Mouse (Mus musculus) right cerebral cortex, adult 18-20 months (tissue): Measurements from ENCODE around the gene Hoxd10.

Source experiments
- DNase-seq: peaks from one replicate; pipeline ENCODE4 v3.0.0; 2022; ENCODE audit warnings: mixed read lengths

Hoxd10 gene

GRCm38 (mm10) chr2:74667191-74667841 is 24.4 kb upstream of the Hoxd10 start:
- no peak for DNase-seq

GRCm38 (mm10) chr2:74667842-74668357 is 23.8 kb upstream of the Hoxd10 start, which contains the start of gene Hoxd13:
Gene Hoxd13, plus strand, starts transcription at chr2:74668310.
- DNase-seq, result no peak

DNA sequence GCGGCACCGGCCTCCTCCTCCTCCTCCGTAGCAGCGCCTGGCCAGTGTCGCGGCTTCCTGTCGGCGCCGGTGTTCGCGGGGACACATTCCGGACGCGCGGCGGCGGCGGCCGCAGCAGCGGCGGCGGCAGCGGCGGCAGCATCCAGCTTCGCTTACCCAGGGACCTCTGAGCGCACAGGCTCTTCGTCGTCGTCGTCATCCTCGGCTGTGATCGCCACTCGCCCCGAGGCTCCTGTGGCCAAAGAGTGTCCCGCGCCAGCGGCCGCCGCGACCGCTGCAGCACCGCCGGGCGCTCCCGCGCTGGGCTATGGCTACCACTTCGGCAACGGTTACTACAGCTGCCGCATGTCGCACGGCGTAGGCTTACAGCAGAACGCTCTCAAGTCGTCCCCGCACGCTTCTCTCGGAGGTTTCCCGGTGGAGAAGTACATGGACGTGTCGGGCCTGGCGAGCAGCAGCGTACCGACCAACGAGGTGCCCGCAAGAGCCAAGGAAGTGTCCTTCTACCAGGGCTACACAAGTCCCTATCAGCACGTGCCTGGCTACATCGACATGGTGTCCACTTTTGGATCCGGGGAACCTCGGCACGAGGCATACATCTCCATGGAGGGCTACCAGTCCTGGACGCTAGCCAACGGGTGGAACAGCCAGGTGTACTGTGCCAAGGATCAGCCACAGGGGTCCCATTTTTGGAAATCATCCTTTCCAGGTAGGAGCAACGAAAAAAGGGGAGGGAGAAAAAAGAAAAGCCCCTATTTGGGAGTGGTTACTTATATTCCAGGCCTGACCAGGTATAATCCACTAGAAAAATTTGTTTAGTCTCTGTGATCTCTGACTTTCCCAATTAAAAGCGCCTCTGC is 23.1 kb upstream of the Hoxd10 start:
- DNase-seq, result no peak

- no peak for DNase-seq
These were observed 22.5 kb upstream of the Hoxd10 start for GRCm38 (mm10) chr2:74669230-74669578.

DNA sequence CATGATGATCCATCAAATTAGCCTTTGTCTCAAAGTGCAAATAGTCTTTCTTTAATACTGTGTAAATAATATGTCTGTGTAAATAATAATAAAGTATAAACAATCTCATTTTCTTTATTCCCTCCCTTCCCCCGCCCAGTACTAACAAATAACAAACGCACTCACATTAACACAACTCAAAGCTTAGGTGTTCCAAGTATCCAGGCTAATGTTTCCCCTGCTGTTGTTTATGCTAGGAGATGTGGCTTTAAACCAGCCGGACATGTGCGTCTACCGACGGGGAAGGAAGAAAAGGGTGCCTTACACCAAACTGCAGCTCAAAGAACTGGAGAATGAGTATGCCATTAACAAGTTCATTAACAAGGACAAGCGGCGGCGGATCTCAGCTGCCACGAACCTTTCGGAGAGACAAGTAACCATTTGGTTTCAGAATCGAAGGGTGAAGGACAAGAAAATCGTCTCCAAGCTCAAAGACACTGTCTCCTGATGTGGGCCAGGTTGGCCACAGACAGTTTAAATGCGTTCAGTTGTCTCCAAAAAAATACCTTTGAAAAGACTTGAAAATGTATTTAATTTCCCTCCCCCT is 22.0 kb upstream of the Hoxd10 start:
- no peak for DNase-seq

DNA sequence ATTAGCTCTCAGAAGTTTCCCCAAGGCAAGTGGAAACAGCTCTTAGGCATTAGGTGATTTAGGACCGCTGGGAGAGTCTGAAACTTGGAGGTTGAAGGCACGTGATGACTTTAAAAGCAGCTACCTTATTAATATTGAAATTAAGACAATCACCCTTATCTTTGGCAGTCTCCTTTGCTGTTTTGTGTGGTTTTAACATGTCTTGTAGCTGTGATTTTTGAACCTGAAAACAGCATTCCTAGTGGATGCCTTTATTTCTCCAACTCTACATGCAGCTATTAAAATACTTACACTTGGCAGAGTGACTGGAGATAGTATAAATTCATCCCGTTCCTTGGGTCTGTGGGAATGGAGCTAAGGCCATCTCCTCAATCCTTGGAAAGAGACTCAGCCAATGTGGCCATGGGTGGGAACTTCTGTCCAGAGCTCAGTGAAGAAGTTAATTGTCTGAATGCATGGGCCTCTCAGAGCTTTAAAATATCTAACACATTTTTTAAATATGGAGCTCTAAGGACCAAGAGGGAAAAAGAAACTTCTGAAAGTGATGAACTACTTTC is 21.0 kb upstream of the Hoxd10 start:
- no peak for DNase-seq

DNA sequence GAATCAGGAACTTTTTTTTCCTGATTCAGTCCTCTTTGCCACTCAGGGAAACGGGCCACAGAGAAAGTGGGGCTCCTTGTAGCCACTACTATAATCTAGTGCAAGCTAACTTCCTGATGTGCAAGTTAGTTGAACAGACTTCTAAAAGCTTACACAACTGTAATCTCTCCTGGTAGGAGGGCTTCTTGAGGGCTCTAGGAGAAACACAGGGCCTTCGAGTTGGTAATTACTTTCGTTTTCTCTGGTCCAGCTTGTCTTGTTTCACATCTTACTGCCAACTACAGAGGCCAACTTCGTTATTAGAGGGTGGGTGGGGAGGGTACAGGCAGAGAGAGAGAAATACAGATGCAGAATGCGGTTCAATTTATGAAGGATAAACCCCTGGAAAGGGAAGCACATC is 19.9 kb upstream of the Hoxd10 start:
- DNase-seq, result no peak

DNA sequence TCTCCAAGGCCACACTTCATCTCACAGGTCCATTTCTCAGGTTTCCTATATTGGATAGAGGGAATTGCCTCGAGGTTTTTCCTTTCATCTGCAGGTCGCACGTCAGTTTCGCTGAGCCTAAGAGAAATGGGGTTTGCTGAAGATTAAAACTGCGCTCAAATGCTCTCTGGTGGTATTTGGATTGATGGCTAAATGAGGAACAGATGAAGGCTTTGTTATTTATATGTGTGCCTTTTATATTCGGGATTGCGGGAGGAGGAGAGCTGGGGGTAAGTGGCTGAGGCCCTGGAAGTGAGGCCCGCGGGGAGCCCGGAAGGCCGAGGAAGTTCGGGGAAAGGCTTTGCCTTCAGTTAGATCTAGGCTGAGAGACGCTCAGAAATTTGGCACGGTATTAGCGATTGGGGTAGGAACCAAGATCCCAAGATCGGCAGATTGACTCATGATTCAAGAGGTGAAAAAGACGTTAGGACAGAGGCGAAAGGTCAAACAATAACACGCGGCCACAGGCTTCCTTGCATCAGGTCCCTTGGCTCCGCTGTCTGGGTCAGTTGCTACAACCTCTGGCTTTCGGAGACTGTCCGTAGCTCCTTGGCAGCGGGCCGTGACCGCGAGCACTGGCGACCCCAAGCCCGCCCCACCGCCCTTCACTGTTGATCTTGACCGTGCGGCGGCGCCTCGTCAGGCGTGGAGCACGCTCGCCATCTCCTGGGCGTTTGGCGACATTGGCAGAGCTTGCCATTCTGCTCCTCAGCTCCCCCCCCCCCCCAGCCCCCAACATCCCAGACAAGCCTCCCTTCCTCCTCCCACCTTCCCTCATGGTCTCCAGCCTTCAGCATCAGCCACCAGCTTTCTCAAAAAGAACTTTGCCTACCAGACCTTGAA is 19.0 kb upstream of the Hoxd10 start:
- DNase-seq, result no peak

- no peak for DNase-seq
These were observed 17.8 kb upstream of the Hoxd10 start for GRCm38 (mm10) chr2:74673835-74674425.

GRCm38 (mm10) chr2:74674881-74675665 is 16.7 kb upstream of the Hoxd10 start, which contains the start of gene Hoxd12:
Gene Hoxd12, plus strand, starts transcription at chr2:74675013.
- DNase-seq, result no peak

- DNase-seq, result no peak
These were observed 15.9 kb upstream of the Hoxd10 start for GRCm38 (mm10) chr2:74675666-74676282.

- DNase-seq, result no peak
These were observed 15.2 kb upstream of the Hoxd10 start for GRCm38 (mm10) chr2:74676376-74677052.

GRCm38 (mm10) chr2:74677106-74677505 is 14.6 kb upstream of the Hoxd10 start:
- DNase-seq, result no peak

DNA sequence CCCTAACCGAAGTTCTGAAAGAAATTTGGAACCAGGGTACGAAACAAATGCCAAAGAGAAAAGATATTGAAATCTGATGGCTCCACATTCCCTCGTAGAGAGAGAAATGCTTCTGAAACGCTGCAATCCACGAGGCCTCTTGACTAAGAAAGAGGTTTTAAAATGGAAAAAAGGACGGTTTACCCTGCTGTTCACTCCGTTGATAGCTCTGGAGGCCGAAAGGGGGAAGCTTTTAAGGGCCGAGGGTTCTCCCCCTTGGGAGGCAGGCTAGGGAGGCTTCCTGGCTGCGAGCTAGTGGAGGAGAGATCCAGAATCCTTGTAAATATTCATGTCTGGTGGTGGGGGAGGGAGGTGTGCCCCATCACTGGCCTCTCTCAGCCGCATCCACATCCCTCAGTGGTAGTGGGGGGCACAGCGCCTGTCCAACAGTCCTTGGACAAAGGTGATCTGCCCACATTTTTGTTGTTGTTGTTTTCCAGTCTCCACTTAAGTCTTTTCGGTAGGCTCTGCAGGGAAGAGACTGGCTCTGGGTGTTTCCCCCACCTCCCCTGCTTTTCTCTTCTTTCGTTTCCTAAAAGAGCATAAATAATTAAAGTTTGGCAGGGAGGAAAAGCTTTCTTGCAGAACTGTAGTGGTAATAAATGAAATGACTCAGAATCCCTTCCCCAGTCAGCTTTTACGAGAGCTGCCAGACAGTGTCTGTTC is 12.7 kb upstream of the Hoxd10 start, which contains the start of gene Hoxd11:
Gene Hoxd11, plus strand, starts transcription at position 667 of the 705 bp plus-strand sequence.
- DNase-seq, result no peak

DNA sequence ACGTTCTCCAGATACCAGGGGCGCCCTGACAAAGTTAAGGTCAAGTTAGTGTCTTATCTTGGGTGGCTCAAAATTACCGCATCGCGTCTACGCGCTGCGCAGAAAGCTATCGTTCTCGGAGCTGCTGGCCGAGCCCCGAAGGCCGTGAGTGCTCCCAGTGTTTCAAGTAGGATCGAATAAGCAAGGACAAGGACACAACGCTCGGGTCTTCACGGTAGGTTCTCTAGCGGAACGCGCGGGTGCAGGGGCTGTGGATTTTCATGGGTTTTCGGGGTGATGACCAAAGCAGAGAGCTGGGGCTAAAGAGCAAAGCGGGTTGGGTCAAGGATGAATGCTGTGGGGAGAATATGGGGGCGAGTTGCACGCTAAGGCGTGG is 12.1 kb upstream of the Hoxd10 start:
- DNase-seq, result no peak

- no peak for DNase-seq
These were observed 11.7 kb upstream of the Hoxd10 start for GRCm38 (mm10) chr2:74679980-74680379.

DNA sequence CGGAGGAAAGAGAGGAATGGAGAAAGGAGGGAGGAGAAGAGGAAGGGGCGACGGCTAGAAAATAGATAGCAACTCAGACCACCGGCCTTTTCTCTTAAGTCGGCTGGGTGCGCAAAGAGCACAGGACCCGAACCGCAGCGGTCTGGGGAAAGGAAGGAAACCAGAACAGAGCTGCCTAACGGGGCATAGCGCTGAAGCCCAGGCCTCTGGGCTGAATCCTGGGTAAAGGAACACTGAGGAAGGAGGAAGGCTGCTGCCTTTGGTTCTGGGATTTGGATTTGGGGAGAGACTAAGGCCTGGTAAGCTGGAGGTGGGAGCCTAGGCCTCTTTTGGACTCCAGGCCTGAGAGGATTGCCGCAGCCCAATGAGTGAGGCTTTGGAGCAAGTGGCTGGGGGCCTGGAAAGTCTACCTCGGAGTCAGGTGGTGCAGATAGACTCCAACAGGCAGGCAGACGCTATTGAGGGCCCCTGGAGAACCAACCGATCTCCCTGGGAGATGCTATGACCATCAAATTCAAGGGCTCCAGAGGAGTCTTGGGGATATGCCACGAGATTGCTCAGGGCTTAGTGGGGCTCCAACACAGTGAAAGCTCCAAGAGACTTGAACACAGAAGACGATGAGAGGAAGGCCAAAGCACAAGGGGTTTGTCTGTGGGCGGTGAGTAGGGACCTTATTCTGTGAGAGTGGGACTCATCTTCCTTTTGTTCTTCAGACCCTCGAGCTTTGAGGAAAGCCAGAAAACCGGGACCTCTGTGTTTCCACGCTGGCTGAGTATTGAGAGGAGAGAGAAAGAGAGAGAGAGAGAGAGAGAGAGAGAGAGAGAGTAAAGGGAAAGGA is 10.9 kb upstream of the Hoxd10 start:
- DNase-seq, result no peak
